Mouse (Mus musculus) lung, postnatal 0 days (tissue): ENCODE data around the gene Castor2.

Source experiments
- CTCF ChIP-seq: IDR thresholded peaks from 2 replicates; pipeline ENCODE4 v1.5.1; 2016; ENCODE audit warnings: antibody characterized with exemption, mild to moderate bottlenecking
- EP300 ChIP-seq: IDR thresholded peaks from 2 replicates; pipeline ENCODE4 v1.6.1; 2016; ENCODE audit warnings: antibody characterized with exemption, mild to moderate bottlenecking, control low read depth

- TF ChIP-seq CTCF (no peak), EP300 (no peak)
Observed at GRCm38 (mm10) chr5:134054496-134054895, 45.0 kb upstream of the Castor2 start.
